Mouse (Mus musculus) intestine, postnatal 0 days (tissue): ENCODE results near the gene Bmper. TPM values are rescaled to one million over a fixed set of nuclear protein-coding genes. Genes with fewer than 3 reads are reported as not detected.

ENCODE experiments used
- ATAC-seq: fragments of 200-750 bp; cut with Nextera tagmentation; 2 replicates; pipeline ENCODE4 v1.8.0; 2017; ENCODE audit warnings: mild to moderate bottlenecking, moderate TSS enrichment, moderate library complexity
- H3K27ac ChIP-seq: fragments of 300-500 bp; sonication (generic); 2 replicates; pipeline ENCODE4 v1.5.1; 2014; ENCODE audit warnings: mild to moderate bottlenecking, low read depth, low read length, moderate library complexity
- H3K27me3 ChIP-seq: fragments of 300-500 bp; sonication (generic); replicated peaks from 2 replicates; pipeline ENCODE4 v1.6.1; 2014; ENCODE audit warnings: low read length, mixed read lengths; ENCODE audit not compliant: control insufficient read depth, insufficient read depth
- H3K36me3 ChIP-seq: fragments of 300-500 bp; sonication (generic); 2 replicates; pipeline ENCODE4 v1.6.1; 2014; ENCODE audit warnings: mild to moderate bottlenecking, moderate library complexity; ENCODE audit not compliant: control insufficient read depth, insufficient read depth
- H3K4me1 ChIP-seq: fragments of 300-500 bp; sonication (generic); replicated peaks from 2 replicates; pipeline ENCODE4 v1.6.1; 2014; ENCODE audit warnings: antibody characterized with exemption, low read length, mixed read lengths; ENCODE audit not compliant: control insufficient read depth, insufficient read depth
- H3K4me2 ChIP-seq: fragments of 300-500 bp; sonication (generic); replicated peaks from 2 replicates; pipeline ENCODE4 v1.6.1; 2014; ENCODE audit warnings: low read depth, mild to moderate bottlenecking, moderate library complexity
- H3K4me3 ChIP-seq: fragments of 300-500 bp; sonication (generic); 2 replicates; pipeline ENCODE4 v1.5.1; 2014; ENCODE audit warnings: low read depth, low read length
- H3K9ac ChIP-seq: fragments of 300-500 bp; sonication (generic); 2 replicates; pipeline ENCODE4 v1.6.1; 2014; ENCODE audit warnings: mild to moderate bottlenecking, low read depth, low read length
- H3K9me3 ChIP-seq: fragments of 300-500 bp; sonication (generic); 2 replicates; pipeline ENCODE4 v1.6.1; 2016; ENCODE audit warnings: mixed run types; ENCODE audit not compliant: control insufficient read depth
- CTCF ChIP-seq: sonication (generic); IDR thresholded peaks from 2 replicates; pipeline ENCODE4 v1.5.1; 2016; ENCODE audit warnings: low read depth, mild to moderate bottlenecking, control low read depth, antibody characterized with exemption, moderate library complexity
- WGBS: fragments of 180-500 bp; shearing (Covaris S2); extraction: QIAGEN DNeasy Blood & Tissue Kit; methylation state at CpG from one replicate; pipeline ENCODE4 v1.1.7; 2014; 5-methylcytosine and 5-hydroxymethylcytosine counted together
- polyA plus RNA-seq: library from polyadenylated mRNA; unstranded; fragments of >200 nt; fragmentation: Nextera tagmentation; extraction: Ambion mirVana; gene quantifications from 2 replicates; pipeline ENCODE4 v1.2.1, GENCODE M21; 2015

Bmper gene
- polyA plus RNA-seq, 1 experiment from 2014 or later = 4.1 TPM

DNA sequence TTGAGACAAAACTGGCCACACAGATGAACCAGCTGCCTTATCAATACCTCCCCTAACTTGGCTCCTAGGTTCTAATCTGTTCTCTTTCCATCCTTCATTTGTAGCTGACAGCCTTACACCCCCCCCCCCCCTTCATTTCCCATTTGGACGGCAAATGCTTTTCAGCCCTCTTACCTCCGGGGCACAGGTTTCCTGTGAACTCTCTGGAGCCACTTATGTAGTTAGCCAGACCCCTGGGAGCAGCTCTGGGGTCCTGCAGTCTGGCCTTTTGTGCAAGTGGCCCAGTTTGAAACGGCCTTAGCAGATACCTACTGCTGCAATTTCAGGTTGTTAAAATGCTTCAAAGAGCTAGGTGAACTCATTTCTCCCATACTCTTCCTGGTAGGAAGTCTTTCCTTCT is 17.6 kb upstream of the Bmper start:
- Histone ChIP-seq H3K4me3 (no peak overlapping the region), H3K27ac (no peak overlapping the region), H3K36me3 (no peaks in the 10 kb centered on the region), H3K9ac (no peak overlapping the region), H3K9me3 (no peaks in the 10 kb centered on the region), H3K4me2 (no peak overlapping the region), H3K27me3 (no peaks in the 10 kb centered on the region), H3K4me1 (no peaks in the 10 kb centered on the region)
- WGBS = 46% methylated on average over 3 of the region's 3 CpGs
- no peak for TF ChIP-seq CTCF
- no peak for ATAC-seq

GRCm38 (mm10) chr9:23205757-23206156 is 17.1 kb upstream of the Bmper start:
- no peak for ATAC-seq
- H3K4me2 ChIP-seq = no peak overlapping the region
- H3K27ac ChIP-seq = no peak overlapping the region
- H3K27me3 ChIP-seq = no peaks in the 10 kb centered on the region
- H3K4me1 ChIP-seq = no peaks in the 10 kb centered on the region
- WGBS = 85% methylated on average over 3 of the region's 3 CpGs
- no peak overlapping the region for H3K9ac ChIP-seq
- H3K36me3 ChIP-seq = no peaks in the 10 kb centered on the region
- TF ChIP-seq CTCF = no peak
- H3K9me3 ChIP-seq = no peaks in the 10 kb centered on the region
- no peak overlapping the region for H3K4me3 ChIP-seq

DNA sequence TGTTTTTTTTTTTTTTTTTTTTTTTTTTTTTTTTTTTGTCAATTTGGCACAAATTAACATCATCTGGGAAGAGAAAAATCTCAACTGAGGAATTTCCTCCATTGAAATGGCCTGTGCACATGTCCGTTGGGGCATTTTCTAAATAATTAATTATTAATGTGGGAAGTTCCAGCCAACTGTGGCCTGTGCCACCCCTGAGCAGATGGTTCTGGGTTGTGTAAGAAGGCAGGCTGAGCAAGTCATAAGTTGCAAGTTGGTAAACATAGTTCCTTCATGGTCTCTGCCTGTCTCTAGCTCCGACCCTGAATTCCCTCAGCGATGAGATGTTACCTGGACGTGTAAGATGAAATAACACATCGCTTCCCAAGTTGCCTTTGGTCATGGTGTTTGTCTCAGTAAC is 16.7 kb upstream of the Bmper start:
- Histone ChIP-seq H3K4me2 (no peak overlapping the region), H3K4me3 (no peak overlapping the region), H3K9me3 (no peaks in the 10 kb centered on the region), H3K27ac (no peak overlapping the region), H3K4me1 (no peaks in the 10 kb centered on the region), H3K27me3 (no peaks in the 10 kb centered on the region), H3K36me3 (no peaks in the 10 kb centered on the region), H3K9ac (no peak overlapping the region)
- no peak for ATAC-seq
- WGBS = 90% methylated on average over 5 of the region's 5 CpGs
- TF ChIP-seq CTCF = no peak

GRCm38 (mm10) chr9:23212303-23212702 is 10.6 kb upstream of the Bmper start:
- Histone ChIP-seq H3K9ac (no peak overlapping the region), H3K36me3 (no peaks in the 10 kb centered on the region), H3K4me1 (no peaks in the 10 kb centered on the region), H3K9me3 (no peaks in the 10 kb centered on the region), H3K27ac (no peak overlapping the region), H3K4me3 (no peak overlapping the region), H3K4me2 (no peak overlapping the region), H3K27me3 (no peaks in the 10 kb centered on the region)
- TF ChIP-seq CTCF = peak; percentile 95
- ATAC-seq = no peak
- 9% methylated on average over 11 of the region's 11 CpGs for WGBS

DNA sequence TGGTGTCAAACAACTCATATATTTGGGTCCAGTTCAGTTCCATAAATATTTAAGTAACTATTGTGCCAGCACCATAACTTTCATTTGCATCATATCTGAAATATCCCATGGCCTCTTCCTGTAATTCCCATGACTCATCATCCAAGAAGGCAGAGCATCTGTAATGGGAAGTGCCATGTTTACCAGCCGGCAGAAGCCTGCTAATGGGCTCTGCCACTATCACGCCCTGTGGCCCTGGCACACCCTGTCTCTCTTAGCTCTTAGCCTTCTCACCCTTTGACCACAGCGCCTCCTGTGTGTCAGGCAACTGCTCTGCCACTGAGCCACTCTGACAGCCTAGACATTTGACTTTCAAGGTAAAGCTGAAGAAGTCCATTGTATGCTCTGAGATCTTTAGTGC is 3.1 kb upstream of the Bmper start:
- Histone ChIP-seq H3K36me3 (no peaks in the 10 kb centered on the region), H3K4me3 (no peak overlapping the region), H3K4me1 (no peaks in the 10 kb centered on the region), H3K27ac (no peak overlapping the region), H3K4me2 (no peak overlapping the region), H3K9ac (no peak overlapping the region), H3K9me3 (no peaks in the 10 kb centered on the region), H3K27me3 (peaks cover 28% of the 10 kb centered on the region)
- 40% methylated on average over 3 of the region's 3 CpGs for WGBS
- peak; percentile 63; the same call in 1 of the 2 replicates for ATAC-seq
- peak; percentile 70 for TF ChIP-seq CTCF

DNA sequence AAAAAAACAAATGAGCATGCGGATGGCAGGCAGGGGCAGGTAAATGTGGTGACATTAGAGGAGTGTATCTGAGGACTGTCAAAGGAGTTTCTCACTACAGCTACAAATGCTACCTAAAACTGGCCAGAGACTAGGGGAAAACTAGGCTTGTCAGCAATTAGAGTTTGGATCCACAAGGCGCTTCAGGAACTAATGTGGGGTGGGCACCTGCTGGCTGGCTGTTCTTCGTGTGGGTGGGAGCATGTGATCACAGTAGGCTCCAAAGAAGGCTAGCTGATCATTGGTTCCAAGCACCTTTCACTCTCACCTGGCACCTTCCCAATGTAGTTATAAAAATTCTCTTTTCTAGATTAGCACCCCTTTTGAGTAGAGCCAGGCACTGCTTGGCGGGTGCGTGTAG is 900 bp upstream of the Bmper start:
- Histone ChIP-seq H3K9ac (0 out of 2 replicates have a peak overlapping the region, but pooled peaks have one; percentile 41), H3K27ac (no peak overlapping the region), H3K4me3 (peak overlapping the region; percentile 66), H3K36me3 (no peaks in the 10 kb centered on the region), H3K4me1 (no peaks in the 10 kb centered on the region), H3K27me3 (peaks cover 38% of the 10 kb centered on the region), H3K4me2 (peak overlapping the region; percentile 98), H3K9me3 (no peaks in the 10 kb centered on the region)
- 33% methylated on average over 5 of the region's 5 CpGs for WGBS
- ATAC-seq = no peak
- no peak for TF ChIP-seq CTCF

- 0% methylated on average over 26 of the region's 26 CpGs for WGBS
- H3K9ac ChIP-seq = peak overlapping the region; percentile 41
Measured at GRCm38 (mm10) chr9:23222492-23222840, 410 bp upstream of the Bmper start.

More at GRCm38 (mm10) chr9:23222492-23222840, 410 bp upstream of the Bmper start:
- Histone ChIP-seq H3K4me2 (peak overlapping the region; percentile 98), H3K36me3 (no peaks in the 10 kb centered on the region), H3K9me3 (no peaks in the 10 kb centered on the region), H3K4me3 (peak overlapping the region; percentile 66), H3K4me1 (no peaks in the 10 kb centered on the region), H3K27ac (no peak overlapping the region), H3K27me3 (peaks cover 38% of the 10 kb centered on the region)
- ATAC-seq = peak; percentile 69
- no peak for TF ChIP-seq CTCF
